Mouse (Mus musculus): Measurements from ENCODE around the gene Svop. TPM values are rescaled to one million over a fixed set of nuclear protein-coding genes. Genes with fewer than 3 reads are reported as not detected.

Svop gene
- polyA plus RNA-seq, 1 experiment from 2014 or later: 0.30 TPM

- peak overlapping the region; percentile 44 for H3K4me2 ChIP-seq (ENCODE audit: low read depth, low read length)
- 13% methylated on average over 15 of the region's 15 CpGs for WGBS
- H3K9me3 ChIP-seq (ENCODE audit: control insufficient read depth, low read length): no peaks in the 10 kb centered on the region
- no peak overlapping the region for H3K27ac ChIP-seq (ENCODE audit: low read length)
- no peaks in the 10 kb centered on the region for H3K27me3 ChIP-seq (ENCODE audit: control insufficient read depth, insufficient read depth, low read depth, low read length)
- peak overlapping the region; percentile 40 for H3K9ac ChIP-seq (ENCODE audit: low read length)
- H3K4me3 ChIP-seq (ENCODE audit: low read length): no peak overlapping the region
- 0 out of 2 replicates have a peak, but pooled peaks cover 3% of the 10 kb centered on the region for H3K4me1 ChIP-seq (replicated peaks; ENCODE audit: control insufficient read depth, insufficient read depth, low read length)
- peak; percentile 86 for ATAC-seq (ENCODE audit: low read depth)
- H3K36me3 ChIP-seq (ENCODE audit: control insufficient read depth, insufficient read depth, low read length): no peaks in the 10 kb centered on the region
Measured at GRCm38 (mm10) chr5:114041327-114041930, 49.9 kb downstream of the Svop start.

- H3K9ac ChIP-seq (ENCODE audit: low read length): peak overlapping the region; percentile 40; the same call in 1 of the 2 replicates
- ATAC-seq (ENCODE audit: low read depth): no peak
- H3K4me2 ChIP-seq (ENCODE audit: low read depth, low read length): no peak overlapping the region
- 0 out of 2 replicates have a peak, but pooled peaks cover 3% of the 10 kb centered on the region for H3K4me1 ChIP-seq (replicated peaks; ENCODE audit: control insufficient read depth, insufficient read depth, low read length)
- no peaks in the 10 kb centered on the region for H3K9me3 ChIP-seq (ENCODE audit: control insufficient read depth, low read length)
- no peaks in the 10 kb centered on the region for H3K36me3 ChIP-seq (ENCODE audit: control insufficient read depth, insufficient read depth, low read length)
- no peak overlapping the region for H3K4me3 ChIP-seq (ENCODE audit: low read length)
- H3K27ac ChIP-seq (ENCODE audit: low read length): no peak overlapping the region
- H3K27me3 ChIP-seq (ENCODE audit: control insufficient read depth, insufficient read depth, low read depth, low read length): no peaks in the 10 kb centered on the region
- 63% methylated on average over 1 of the region's 1 CpGs for WGBS
Measured at GRCm38 (mm10) chr5:114040911-114041310, 50.5 kb downstream of the Svop start.

GRCm38 (mm10) chr5:114040508-114040907, 50.9 kb downstream of the Svop start:
- no peak for ATAC-seq (ENCODE audit: low read depth)
- H3K27me3 ChIP-seq (ENCODE audit: control insufficient read depth, insufficient read depth, low read depth, low read length): no peaks in the 10 kb centered on the region

GRCm38 (mm10) chr5:114035111-114035510, 56.3 kb downstream of the Svop start:
- H3K4me1 ChIP-seq (replicated peaks; ENCODE audit: control insufficient read depth, insufficient read depth, low read length): no peaks in the 10 kb centered on the region
- no peak overlapping the region for H3K4me3 ChIP-seq (ENCODE audit: low read length)
- 61% methylated on average over 10 of the region's 10 CpGs for WGBS
- no peak overlapping the region for H3K27ac ChIP-seq (ENCODE audit: low read length)
- H3K27me3 ChIP-seq (ENCODE audit: control insufficient read depth, insufficient read depth, low read depth, low read length): no peaks in the 10 kb centered on the region
- H3K9ac ChIP-seq (ENCODE audit: low read length): no peak overlapping the region
- H3K36me3 ChIP-seq (ENCODE audit: control insufficient read depth, insufficient read depth, low read length): no peaks in the 10 kb centered on the region
- no peaks in the 10 kb centered on the region for H3K9me3 ChIP-seq (ENCODE audit: control insufficient read depth, low read length)
- H3K4me2 ChIP-seq (ENCODE audit: low read depth, low read length): no peak overlapping the region
- ATAC-seq (ENCODE audit: low read depth): no peak

More at GRCm38 (mm10) chr5:114040508-114040907, 50.9 kb downstream of the Svop start:
- H3K36me3 ChIP-seq (ENCODE audit: control insufficient read depth, insufficient read depth, low read length): no peaks in the 10 kb centered on the region
- 34% methylated on average over 7 of the region's 8 CpGs for WGBS
- H3K9ac ChIP-seq (ENCODE audit: low read length): no peak overlapping the region
- H3K4me1 ChIP-seq (replicated peaks; ENCODE audit: control insufficient read depth, insufficient read depth, low read length): 0 out of 2 replicates have a peak, but pooled peaks cover 3% of the 10 kb centered on the region
- no peak overlapping the region for H3K4me2 ChIP-seq (ENCODE audit: low read depth, low read length)
- H3K27ac ChIP-seq (ENCODE audit: low read length): no peak overlapping the region
- H3K9me3 ChIP-seq (ENCODE audit: control insufficient read depth, low read length): no peaks in the 10 kb centered on the region
- no peak overlapping the region for H3K4me3 ChIP-seq (ENCODE audit: low read length)

GRCm38 (mm10) chr5:114034393-114034792, 57.0 kb downstream of the Svop start:
- no peak overlapping the region for H3K27ac ChIP-seq (ENCODE audit: low read length)
- H3K4me2 ChIP-seq (ENCODE audit: low read depth, low read length): no peak overlapping the region
- H3K9ac ChIP-seq (ENCODE audit: low read length): no peak overlapping the region
- ATAC-seq (ENCODE audit: low read depth): no peak
- H3K27me3 ChIP-seq (ENCODE audit: control insufficient read depth, insufficient read depth, low read depth, low read length): no peaks in the 10 kb centered on the region
- WGBS: 57% methylated on average over 7 of the region's 7 CpGs
- no peaks in the 10 kb centered on the region for H3K4me1 ChIP-seq (replicated peaks; ENCODE audit: control insufficient read depth, insufficient read depth, low read length)
- H3K4me3 ChIP-seq (ENCODE audit: low read length): no peak overlapping the region
- no peaks in the 10 kb centered on the region for H3K36me3 ChIP-seq (ENCODE audit: control insufficient read depth, insufficient read depth, low read length)
- no peaks in the 10 kb centered on the region for H3K9me3 ChIP-seq (ENCODE audit: control insufficient read depth, low read length)

GRCm38 (mm10) chr5:114032161-114032763, 59.1 kb downstream of the Svop start:
- WGBS: 75% methylated on average over 3 of the region's 3 CpGs
- Histone ChIP-seq H3K4me1 (replicated peaks; ENCODE audit: control insufficient read depth, insufficient read depth, low read length) (no peaks in the 10 kb centered on the region), H3K9ac (ENCODE audit: low read length) (no peak overlapping the region), H3K4me2 (ENCODE audit: low read depth, low read length) (no peak overlapping the region), H3K27me3 (ENCODE audit: control insufficient read depth, insufficient read depth, low read depth, low read length) (no peaks in the 10 kb centered on the region), H3K9me3 (ENCODE audit: control insufficient read depth, low read length) (no peaks in the 10 kb centered on the region), H3K36me3 (ENCODE audit: control insufficient read depth, insufficient read depth, low read length) (no peaks in the 10 kb centered on the region), H3K4me3 (ENCODE audit: low read length) (no peak overlapping the region), H3K27ac (ENCODE audit: low read length) (no peak overlapping the region)
- no peak for ATAC-seq (ENCODE audit: low read depth)

GRCm38 (mm10) chr5:114030652-114031051, 60.7 kb downstream of the Svop start:
- no peaks in the 10 kb centered on the region for H3K4me1 ChIP-seq (replicated peaks; ENCODE audit: control insufficient read depth, insufficient read depth, low read length)
- H3K9me3 ChIP-seq (ENCODE audit: control insufficient read depth, low read length): no peaks in the 10 kb centered on the region
- no peak for ATAC-seq (ENCODE audit: low read depth)
- no peak overlapping the region for H3K4me2 ChIP-seq (ENCODE audit: low read depth, low read length)
- 90% methylated on average over 12 of the region's 12 CpGs for WGBS
- no peak overlapping the region for H3K9ac ChIP-seq (ENCODE audit: low read length)
- no peak overlapping the region for H3K27ac ChIP-seq (ENCODE audit: low read length)
- no peaks in the 10 kb centered on the region for H3K36me3 ChIP-seq (ENCODE audit: control insufficient read depth, insufficient read depth, low read length)
- H3K4me3 ChIP-seq (ENCODE audit: low read length): no peak overlapping the region
- H3K27me3 ChIP-seq (ENCODE audit: control insufficient read depth, insufficient read depth, low read depth, low read length): no peaks in the 10 kb centered on the region

GRCm38 (mm10) chr5:114028111-114028510, 63.3 kb downstream of the Svop start:
- H3K9me3 ChIP-seq (ENCODE audit: control insufficient read depth, low read length): no peaks in the 10 kb centered on the region
- H3K36me3 ChIP-seq (ENCODE audit: control insufficient read depth, insufficient read depth, low read length): no peaks in the 10 kb centered on the region
- ATAC-seq (ENCODE audit: low read depth): no peak
- H3K27me3 ChIP-seq (ENCODE audit: control insufficient read depth, insufficient read depth, low read depth, low read length): no peaks in the 10 kb centered on the region
- no peaks in the 10 kb centered on the region for H3K4me1 ChIP-seq (replicated peaks; ENCODE audit: control insufficient read depth, insufficient read depth, low read length)
- no peak overlapping the region for H3K4me2 ChIP-seq (ENCODE audit: low read depth, low read length)
- 78% methylated on average over 12 of the region's 12 CpGs for WGBS
- H3K27ac ChIP-seq (ENCODE audit: low read length): no peak overlapping the region
- no peak overlapping the region for H3K9ac ChIP-seq (ENCODE audit: low read length)
- no peak overlapping the region for H3K4me3 ChIP-seq (ENCODE audit: low read length)

GRCm38 (mm10) chr5:114027217-114027944, 64.0 kb downstream of the Svop start:
- Histone ChIP-seq H3K27ac (ENCODE audit: low read length) (no peak overlapping the region), H3K36me3 (ENCODE audit: control insufficient read depth, insufficient read depth, low read length) (no peaks in the 10 kb centered on the region), H3K4me1 (replicated peaks; ENCODE audit: control insufficient read depth, insufficient read depth, low read length) (no peaks in the 10 kb centered on the region), H3K27me3 (ENCODE audit: control insufficient read depth, insufficient read depth, low read depth, low read length) (no peaks in the 10 kb centered on the region), H3K4me2 (ENCODE audit: low read depth, low read length) (no peak overlapping the region), H3K4me3 (ENCODE audit: low read length) (no peak overlapping the region), H3K9ac (ENCODE audit: low read length) (no peak overlapping the region), H3K9me3 (ENCODE audit: control insufficient read depth, low read length) (no peaks in the 10 kb centered on the region)
- 81% methylated on average over 12 of the region's 12 CpGs for WGBS
- ATAC-seq (ENCODE audit: low read depth): no peak
